Mouse (Mus musculus) bone marrow, adult 2 months (tissue): ENCODE results near the gene Kcnip3. TPM values are rescaled to one million over a fixed set of nuclear protein-coding genes. Genes with fewer than 3 reads are reported as not detected.

ENCODE experiments used
- H3K27ac ChIP-seq: fragments of 200-500 bp; 2 replicates; pipeline ENCODE4 v1.5.1; 2012; ENCODE audit warnings: low read depth, mild to moderate bottlenecking, control low read depth, inconsistent platforms, low read length; ENCODE audit not compliant: control insufficient read depth, poor library complexity, insufficient read depth
- H3K4me1 ChIP-seq: fragments of 200-500 bp; 2 replicates; pipeline ENCODE4 v1.6.1; 2011; ENCODE audit warnings: low read length; ENCODE audit not compliant: control insufficient read depth, insufficient read depth
- H3K4me3 ChIP-seq: fragments of 200-500 bp; replicated peaks from 2 replicates; pipeline ENCODE3; 2011; ENCODE audit warnings: mild to moderate bottlenecking, low read depth, low read length, control low read depth; ENCODE audit not compliant: control insufficient read depth
- CTCF ChIP-seq: fragments of 200-500 bp; IDR thresholded peaks from 2 replicates; pipeline ENCODE4 v1.5.1; 2011; ENCODE audit warnings: low read length, control low read depth; ENCODE audit not compliant: control insufficient read depth, insufficient read depth
- POLR2A ChIP-seq: fragments of 200-500 bp; IDR thresholded peaks from 2 replicates; pipeline ENCODE4 v1.6.1; 2011; ENCODE audit warnings: low read depth, mild to moderate bottlenecking, control low read depth, low read length, borderline replicate concordance; ENCODE audit not compliant: control insufficient read depth
- WGBS: fragments of 180-500 bp; shearing (Covaris S2); methylation state at CpG from one replicate; pipeline ENCODE4 v1.1.7; 2018; 5-methylcytosine and 5-hydroxymethylcytosine counted together
- polyA plus RNA-seq: library from polyadenylated mRNA; stranded (reverse); fragments of >200 nt; gene quantifications from 2 replicates; pipeline ENCODE4 v1.2.4, GENCODE M21; 2011; ENCODE audit warnings: low replicate concordance; ENCODE audit not compliant: missing spikeins, insufficient read depth, insufficient read length

Kcnip3 gene
- polyA plus RNA-seq, 1 experiment: 1.5 TPM

- no peak overlapping the region for H3K27ac ChIP-seq
- H3K4me1 ChIP-seq: no peaks in the 10 kb centered on the region; the same call in 1 of the 2 replicates
- no peak overlapping the region for H3K4me3 ChIP-seq
- 35% methylated on average over 3 of the region's 3 CpGs for WGBS
- TF ChIP-seq POLR2A (no peak), CTCF (no peak)
These were observed 75.0 kb downstream of the Kcnip3 start for GRCm38 (mm10) chr2:127446847-127447246.

GRCm38 (mm10) chr2:127444055-127444789 lies 77.7 kb downstream of the Kcnip3 start, which contains the start of gene Fahd2a:
Gene Fahd2a (minus strand): TSS chr2:127444565.
- Histone ChIP-seq H3K4me1 (no peaks in the 10 kb centered on the region; the same call in 1 of the 2 replicates), H3K27ac (no peak within 1 kb of the TSS), H3K4me3 (peak within 1 kb of the TSS; percentile 85)
- under 1% methylated on average over 37 of the region's 37 CpGs for WGBS
- peak; percentile 55; the same call in 1 of the 2 replicates for TF ChIP-seq POLR2A
- no peak for TF ChIP-seq CTCF

GRCm38 (mm10) chr2:127437697-127438096 lies 84.2 kb downstream of the Kcnip3 start:
- Histone ChIP-seq H3K4me3 (no peak overlapping the region), H3K27ac (no peak overlapping the region), H3K4me1 (no peaks in the 10 kb centered on the region)
- 85% methylated on average over 5 of the region's 5 CpGs for WGBS
- TF ChIP-seq CTCF (no peak), POLR2A (no peak)

GRCm38 (mm10) chr2:127435554-127435953 lies 86.3 kb downstream of the Kcnip3 start:
- H3K27ac ChIP-seq: no peak overlapping the region
- 86% methylated on average over 2 of the region's 2 CpGs for WGBS
- no peak overlapping the region for H3K4me3 ChIP-seq
- H3K4me1 ChIP-seq: no peaks in the 10 kb centered on the region
- TF ChIP-seq POLR2A: no peak
- no peak for TF ChIP-seq CTCF

GRCm38 (mm10) chr2:127435135-127435534 lies 86.8 kb downstream of the Kcnip3 start:
- Histone ChIP-seq H3K27ac (no peak overlapping the region), H3K4me1 (no peaks in the 10 kb centered on the region), H3K4me3 (no peak overlapping the region)
- WGBS: 31% methylated on average over 2 of the region's 2 CpGs
- TF ChIP-seq CTCF (peak; percentile 54; the same call in 1 of the 2 replicates), POLR2A (no peak)

- H3K4me1 ChIP-seq: no peaks in the 10 kb centered on the region
- WGBS: 84% methylated on average over 9 of the region's 9 CpGs
- H3K27ac ChIP-seq: no peak overlapping the region
- TF ChIP-seq CTCF (no peak), POLR2A (no peak)
- H3K4me3 ChIP-seq: no peak overlapping the region
These were observed 88.2 kb downstream of the Kcnip3 start for GRCm38 (mm10) chr2:127433487-127434295.

- no peak overlapping the region for H3K4me3 ChIP-seq
- H3K4me1 ChIP-seq: no peaks in the 10 kb centered on the region
- TF ChIP-seq CTCF: peak; percentile 39
- no peak for TF ChIP-seq POLR2A
- no peak overlapping the region for H3K27ac ChIP-seq
- WGBS: 18% methylated on average over 3 of the region's 3 CpGs
These were observed 91.7 kb downstream of the Kcnip3 start for GRCm38 (mm10) chr2:127430238-127430637.

GRCm38 (mm10) chr2:127424977-127425376 lies 96.9 kb downstream of the Kcnip3 start, which contains the start of gene Gpat2:
Gene Gpat2 (plus strand): TSS chr2:127425199.
- 81% methylated on average over 17 of the region's 17 CpGs for WGBS
- Histone ChIP-seq H3K4me1 (no peaks in the 10 kb centered on the region), H3K4me3 (no peak within 1 kb of the TSS), H3K27ac (no peak within 1 kb of the TSS)
- TF ChIP-seq POLR2A: no peak
- no peak for TF ChIP-seq CTCF
